Mouse (Mus musculus): ENCODE results near the gene Zc3h12a.

GRCm38 (mm10) chr4:125173150-125173549 lies 45.5 kb upstream of the Zc3h12a start:
- TF ChIP-seq CTCF (IDR thresholded peaks at IDR 0.05; ENCODE audit: borderline replicate concordance, extremely low read depth, insufficient read depth, insufficient read length) (no peak), POLR2A (IDR thresholded peaks at IDR 0.05; ENCODE audit: borderline replicate concordance, extremely low read depth, insufficient read depth, insufficient read length, poor library complexity, severe bottlenecking) (no peak)
